Mouse (Mus musculus): ENCODE measurements around the gene Gadd45b. TPM values are rescaled to one million over a fixed set of nuclear protein-coding genes. Genes with fewer than 3 reads are reported as not detected.

Gene Gadd45b
- total RNA-seq, 4 experiments from 2014 or later = 13.8 to 24.0 (median 20.6) TPM

DNA sequence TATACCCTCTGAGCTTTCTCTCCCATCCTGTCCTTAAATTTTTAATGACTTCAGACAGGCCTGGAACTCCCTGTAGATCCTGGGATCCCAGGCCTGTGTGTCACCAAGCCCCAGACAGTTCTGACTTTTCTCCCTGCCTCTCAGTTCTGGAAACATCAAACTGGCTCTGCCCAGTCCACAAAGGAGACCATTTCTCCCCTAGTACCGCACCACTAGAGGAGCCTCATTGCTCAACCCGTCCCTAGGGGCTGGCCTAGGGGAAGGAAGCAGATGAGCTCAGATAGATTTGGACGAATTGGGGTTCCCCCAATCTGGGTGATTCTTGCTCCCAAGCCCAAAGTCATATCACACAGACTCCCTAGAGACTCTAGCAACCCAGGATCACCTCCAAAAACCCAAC lies 5.4 kb downstream of the Gadd45b start:
- DNase-seq (ENCODE audit: low spot score in 2 of 2) = no peak

DNA sequence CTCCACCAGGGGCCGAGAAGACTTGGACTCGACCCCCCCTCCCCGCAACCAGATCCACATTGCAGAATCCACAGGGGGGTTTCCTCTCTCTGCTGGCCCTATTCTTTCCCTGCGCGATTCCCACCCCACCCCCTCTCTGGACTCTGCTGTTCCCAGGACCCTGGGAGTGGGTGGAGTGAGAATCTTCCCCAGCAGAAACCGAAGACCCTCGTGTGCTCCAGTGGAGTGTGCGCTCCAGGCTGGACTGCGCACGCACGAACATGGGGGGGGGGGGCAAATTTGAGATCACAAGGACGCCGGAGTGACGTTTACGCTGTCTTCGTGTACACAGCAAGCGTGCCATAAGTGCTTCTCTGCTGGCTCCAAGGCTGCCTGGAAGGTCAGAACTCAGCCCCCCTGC lies 5.8 kb downstream of the Gadd45b start:
- no peak for DNase-seq (ENCODE audit: low spot score in 2 of 2)

DNA sequence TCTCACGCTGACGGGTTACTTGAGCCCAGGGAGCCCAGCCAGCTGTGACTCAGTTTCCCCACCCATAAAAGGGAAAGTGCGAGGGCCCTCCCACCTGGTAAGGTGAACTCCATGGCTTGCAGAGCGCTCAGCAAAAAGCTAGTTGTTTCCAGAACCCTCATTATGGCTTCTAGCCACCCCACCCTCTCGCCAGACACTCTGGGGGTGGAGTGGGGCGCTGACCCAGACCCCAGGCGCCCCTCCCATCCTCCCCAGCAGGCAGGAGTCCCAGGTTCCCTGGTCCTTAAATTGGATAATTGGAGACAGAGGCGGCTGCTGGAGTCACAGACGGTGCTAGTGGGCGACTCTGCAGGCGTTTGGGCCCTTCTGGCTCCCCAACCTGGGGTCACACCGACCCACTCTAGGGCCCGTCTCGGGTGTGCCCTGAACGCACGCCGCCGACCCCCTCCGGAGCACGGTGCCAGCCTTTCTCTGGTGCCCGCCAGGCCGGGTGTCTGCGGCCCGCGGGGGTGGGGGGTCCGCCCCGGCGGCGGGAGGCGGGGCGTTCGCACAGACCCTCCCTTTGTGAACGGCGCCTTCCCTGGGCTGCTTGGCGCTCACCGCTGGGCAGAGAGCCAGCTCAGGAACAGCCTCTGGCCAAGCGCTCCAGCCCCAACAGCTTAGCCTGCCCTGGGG lies 6.4 kb downstream of the Gadd45b start:
- no peak for DNase-seq (ENCODE audit: low spot score in 2 of 2)

- DNase-seq (ENCODE audit: low spot score in 2 of 2) = no peak
Measured at GRCm38 (mm10) chr10:80936810-80937164, 6.9 kb downstream of the Gadd45b start.

GRCm38 (mm10) chr10:80937646-80938045 lies 7.8 kb downstream of the Gadd45b start:
- DNase-seq (ENCODE audit: low spot score in 2 of 2) = no peak

GRCm38 (mm10) chr10:80938831-80939550 lies 9.1 kb downstream of the Gadd45b start:
- no peak for DNase-seq (ENCODE audit: low spot score in 2 of 2)

DNA sequence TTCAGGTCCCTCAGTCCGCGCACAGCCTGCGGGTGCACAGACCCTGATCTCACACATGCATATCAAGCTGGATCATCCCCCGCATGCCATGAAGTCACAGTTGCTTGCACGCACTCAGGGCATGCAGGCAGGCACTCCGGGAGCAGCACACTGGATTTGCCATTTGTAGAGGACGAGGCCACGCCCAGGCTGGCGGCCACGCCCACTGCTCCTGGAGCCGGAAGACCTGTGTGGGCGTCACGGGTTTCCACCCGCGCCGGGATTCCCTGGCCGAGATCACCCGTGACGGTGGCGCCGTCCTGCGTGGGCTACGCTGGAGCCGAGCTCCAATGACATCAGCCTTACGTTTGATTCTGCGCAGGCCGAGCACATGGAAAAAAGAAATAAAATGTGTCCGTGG lies 9.8 kb downstream of the Gadd45b start:
- DNase-seq (ENCODE audit: low spot score in 2 of 2) = peak; percentile 70 to 85

GRCm38 (mm10) chr10:80940320-80940987 lies 10.6 kb downstream of the Gadd45b start:
- DNase-seq (ENCODE audit: low spot score in 2 of 2) = no peak

- DNase-seq (ENCODE audit: low spot score in 2 of 2) = no peak
Measured at GRCm38 (mm10) chr10:80940988-80941347, 11.1 kb downstream of the Gadd45b start.

- DNase-seq (ENCODE audit: low spot score in 2 of 2) = no peak
Measured at GRCm38 (mm10) chr10:80942919-80943318, 13.0 kb downstream of the Gadd45b start.

GRCm38 (mm10) chr10:80943701-80944100 lies 13.8 kb downstream of the Gadd45b start:
- no peak for DNase-seq (ENCODE audit: low spot score in 2 of 2)

GRCm38 (mm10) chr10:80944231-80944630 lies 14.4 kb downstream of the Gadd45b start:
- no peak for DNase-seq (ENCODE audit: low spot score in 2 of 2)

- DNase-seq (ENCODE audit: low spot score in 2 of 2) = no peak
Measured at GRCm38 (mm10) chr10:80946684-80947437, 17.0 kb downstream of the Gadd45b start.

DNA sequence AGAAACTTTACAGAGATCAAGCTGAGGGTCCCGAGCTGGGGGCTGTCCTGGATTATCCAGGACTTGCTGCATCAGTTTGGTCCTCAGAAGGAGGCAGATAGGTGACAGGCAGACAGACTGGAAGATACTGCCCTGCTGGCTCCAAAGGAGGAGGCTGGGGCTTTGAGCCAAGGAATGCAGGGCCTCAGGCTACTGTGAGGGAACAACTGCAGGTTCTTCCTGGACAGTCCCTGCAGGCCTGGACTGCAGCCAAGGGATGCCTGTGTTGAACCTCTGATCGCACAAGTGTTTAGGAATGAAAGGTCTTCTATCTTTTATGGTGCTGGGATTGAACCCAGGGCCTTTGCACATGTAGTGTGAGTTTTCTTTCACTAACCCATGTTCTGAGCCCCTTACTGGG lies 17.9 kb downstream of the Gadd45b start:
- DNase-seq (ENCODE audit: low spot score in 2 of 2) = no peak

DNA sequence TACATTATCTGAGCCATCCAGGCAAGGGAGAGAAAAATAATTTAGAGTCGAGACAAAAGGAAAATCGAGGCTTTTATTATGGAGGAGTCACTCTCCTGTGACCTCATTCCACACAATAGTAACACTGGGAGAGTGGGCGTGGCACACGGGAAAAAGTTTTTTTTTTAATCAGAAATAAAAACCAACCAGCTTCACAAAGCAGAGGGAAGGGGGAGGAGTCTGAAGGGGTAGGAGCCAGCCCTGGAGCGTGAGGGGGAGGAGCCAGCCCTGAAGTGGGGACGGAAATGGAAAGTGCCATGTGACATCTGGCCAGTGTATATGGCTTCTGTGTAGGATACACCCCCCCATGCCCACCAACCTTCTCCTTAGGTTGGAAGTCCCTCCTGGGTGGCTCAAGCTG lies 18.7 kb downstream of the Gadd45b start:
- no peak for DNase-seq (ENCODE audit: low spot score in 2 of 2)

DNA sequence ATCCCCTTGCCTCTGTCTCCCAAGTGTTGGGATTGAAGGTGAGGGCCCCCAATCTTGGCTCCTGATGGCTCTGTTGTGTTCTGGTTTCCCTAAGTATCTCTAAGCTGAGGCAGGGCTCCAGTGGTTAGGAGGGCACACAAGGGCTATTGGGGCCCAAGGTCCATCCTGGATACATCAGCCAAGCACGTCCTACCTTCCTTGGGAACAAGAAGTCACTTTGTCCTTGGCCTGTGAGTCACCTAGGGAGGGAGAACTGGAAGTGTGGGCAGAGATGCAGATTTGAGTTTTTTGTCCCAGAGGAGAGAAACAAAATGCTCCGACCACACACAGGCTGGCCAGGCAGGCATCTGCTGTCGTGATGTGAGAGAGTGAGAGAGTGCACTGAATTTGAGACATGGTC lies 19.2 kb downstream of the Gadd45b start:
- DNase-seq (ENCODE audit: low spot score in 2 of 2) = no peak

DNA sequence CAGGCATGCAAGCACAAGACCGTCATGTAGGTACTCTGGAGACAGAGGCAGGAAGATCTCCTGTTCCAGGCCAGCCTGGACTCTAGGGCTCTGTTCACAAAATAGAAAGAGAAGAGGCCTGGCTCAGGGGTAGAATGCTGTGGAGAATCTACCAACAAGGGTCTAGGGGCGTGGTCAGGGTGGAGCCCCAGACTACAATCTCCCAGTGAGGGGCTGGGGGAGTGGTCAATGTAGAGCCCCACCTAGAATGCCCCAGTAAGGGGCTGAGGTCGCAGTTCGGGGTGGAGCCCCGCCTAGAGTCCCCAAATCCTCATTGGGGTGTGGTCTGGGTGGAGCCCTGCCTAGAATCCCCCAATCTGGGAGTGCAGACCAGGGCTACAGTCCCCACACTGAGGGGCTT lies 20.4 kb downstream of the Gadd45b start:
- DNase-seq (ENCODE audit: low spot score in 2 of 2) = no peak

DNA sequence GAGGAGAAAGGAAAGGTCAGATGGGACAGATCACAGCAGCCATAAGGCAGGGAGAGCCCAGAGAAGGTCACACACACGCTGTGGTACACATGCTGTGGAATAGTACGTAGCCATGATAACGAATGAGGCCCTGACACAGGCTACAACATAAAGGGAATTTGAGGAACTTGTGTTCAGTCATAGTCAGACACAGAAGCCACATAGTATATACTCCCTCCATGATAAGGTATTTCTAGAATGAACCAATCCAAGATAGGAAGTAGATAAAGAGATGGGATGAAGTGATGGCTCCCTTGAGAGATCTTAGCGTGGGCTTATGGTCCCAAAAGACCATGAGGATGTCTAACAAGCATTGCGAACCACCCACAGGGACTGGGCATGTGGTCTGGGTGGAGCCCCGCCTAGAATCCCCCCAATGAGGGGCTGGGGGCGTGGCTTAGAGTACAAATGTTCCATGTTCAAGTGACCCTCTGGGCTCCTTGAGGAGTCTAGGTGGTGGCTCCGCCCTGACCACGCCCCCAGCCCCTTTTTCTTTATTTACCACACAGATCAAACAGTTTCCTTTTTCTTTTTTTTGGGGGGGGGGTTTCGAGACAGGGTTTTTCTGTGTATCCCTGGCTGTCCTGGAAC lies 22.0 kb downstream of the Gadd45b start:
- DNase-seq (ENCODE audit: low spot score in 2 of 2) = no peak

DNA sequence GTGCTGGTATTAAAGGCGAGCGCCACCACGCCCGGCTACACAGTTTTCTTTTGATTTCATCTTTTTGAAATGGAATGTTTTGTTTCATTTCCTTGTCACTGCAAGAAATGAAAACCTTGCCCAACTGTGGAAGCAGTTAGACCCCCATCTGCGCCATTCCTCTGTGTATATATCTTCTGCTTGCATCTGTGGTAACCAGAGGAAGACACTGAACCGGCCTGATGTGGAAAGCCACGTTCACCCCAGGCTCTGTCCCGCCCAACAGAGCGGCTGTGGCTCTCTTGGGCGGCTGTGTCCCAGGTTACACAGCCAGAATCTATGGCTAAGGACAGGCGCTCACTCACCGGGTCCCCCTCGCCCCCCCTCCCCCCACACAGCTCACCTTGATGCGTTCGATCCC lies 22.6 kb downstream of the Gadd45b start:
- no peak for DNase-seq (ENCODE audit: low spot score in 2 of 2)

DNA sequence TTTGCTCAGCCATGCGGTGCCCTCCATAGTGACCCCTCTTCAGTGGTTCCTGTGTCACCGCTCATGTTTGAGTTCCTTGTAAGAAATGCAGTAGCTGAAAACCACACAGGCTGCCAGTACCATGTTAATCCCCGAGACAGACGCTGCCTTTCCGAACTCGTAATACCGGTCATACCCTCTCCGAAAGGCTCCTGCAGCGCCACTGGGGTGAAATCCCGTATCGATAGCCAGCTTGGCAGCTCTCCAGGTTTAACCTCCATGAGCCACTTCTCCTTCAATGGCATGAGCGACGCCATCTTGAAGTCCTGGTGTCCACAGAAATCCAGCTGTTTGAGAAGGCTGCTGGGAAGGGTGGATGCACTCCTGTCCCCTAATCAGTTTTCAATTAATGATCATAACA lies 24.5 kb downstream of the Gadd45b start:
- DNase-seq (ENCODE audit: low spot score in 2 of 2) = no peak

DNA sequence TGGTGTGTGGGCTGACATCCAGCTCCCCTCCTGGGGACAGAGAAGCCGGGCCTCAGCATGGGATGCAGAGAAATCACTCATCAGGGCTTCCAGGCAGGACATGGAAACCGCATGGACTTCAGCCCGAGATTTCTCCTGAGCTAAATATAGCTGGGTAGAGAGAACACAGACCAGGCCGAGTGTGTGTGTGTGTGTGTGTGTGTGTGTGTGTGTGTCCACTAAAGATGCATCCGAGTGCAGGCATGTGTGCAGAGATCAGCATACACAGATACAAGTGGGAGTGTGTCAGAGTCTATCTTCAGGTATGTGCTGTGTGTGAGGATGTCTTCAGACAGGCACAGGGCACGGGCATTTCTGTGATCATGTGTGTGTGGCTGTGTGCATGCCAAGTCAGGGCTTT lies 25.0 kb downstream of the Gadd45b start:
- no peak for DNase-seq (ENCODE audit: low spot score in 2 of 2)

DNA sequence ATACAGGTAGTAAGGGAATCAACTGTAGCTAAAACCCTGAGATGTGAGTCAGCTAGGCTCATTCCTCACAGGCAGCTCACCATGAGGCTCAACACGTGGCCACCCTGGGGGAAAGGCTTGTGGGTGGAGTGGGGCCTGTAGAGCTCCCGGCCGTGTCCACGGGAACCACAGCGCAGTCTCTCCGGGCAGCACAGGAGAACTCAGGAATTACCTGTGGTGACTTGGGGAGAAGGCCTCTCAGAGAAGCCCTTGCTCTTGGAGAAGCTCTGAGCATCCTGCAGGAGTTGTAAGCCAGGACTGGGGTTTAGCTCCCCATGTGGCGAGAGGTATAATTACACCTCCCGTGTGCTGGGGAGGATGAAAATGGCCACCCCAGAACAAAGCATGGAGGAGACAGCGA lies 25.7 kb downstream of the Gadd45b start:
- DNase-seq (ENCODE audit: low spot score in 2 of 2) = no peak

All from left cerebral cortex, adult 8-10 months (tissue).